Mouse (Mus musculus): Measurements from ENCODE around the gene Eif5a. TPM values are rescaled to one million over a fixed set of nuclear protein-coding genes. Genes with fewer than 3 reads are reported as not detected.
"Not testable (repeated sequence)": the region's sequence is repeated elsewhere in the genome, so short reads cannot be mapped to it uniquely, and the experiment has no call there.

Eif5a gene
- polyA plus RNA-seq, 1 experiment from 2014 or later, result 1,317 TPM

- peak overlapping the region; percentile 98 for H3K4me2 ChIP-seq (ENCODE audit: low read depth, low read length)
- H3K27me3 ChIP-seq (ENCODE audit: control insufficient read depth, insufficient read depth, low read length), result no peaks in the 10 kb centered on the region
- H3K4me1 ChIP-seq (ENCODE audit: control insufficient read depth, insufficient read depth, low read length), result peaks cover 39% of the 10 kb centered on the region
- H3K4me3 ChIP-seq (ENCODE audit: low read length), result peak overlapping the region; percentile 91
- H3K9me3 ChIP-seq (replicated peaks; ENCODE audit: control insufficient read depth, low read length), result no peaks in the 10 kb centered on the region
- peaks cover 32% of the 10 kb centered on the region for H3K36me3 ChIP-seq (ENCODE audit: control insufficient read depth, insufficient read depth)
- WGBS, result 77% methylated on average over 9 of the region's 9 CpGs
- no peak for ATAC-seq (replicated peaks; ENCODE audit: extremely low read depth, insufficient read depth, low FRiP score)
- H3K27ac ChIP-seq (ENCODE audit: low read length), result peak overlapping the region; percentile 97
- H3K9ac ChIP-seq (ENCODE audit: low read length), result peak overlapping the region; percentile 98
Observed at GRCm38 (mm10) chr11:69919053-69919452, 2.7 kb downstream of the Eif5a start.

DNA sequence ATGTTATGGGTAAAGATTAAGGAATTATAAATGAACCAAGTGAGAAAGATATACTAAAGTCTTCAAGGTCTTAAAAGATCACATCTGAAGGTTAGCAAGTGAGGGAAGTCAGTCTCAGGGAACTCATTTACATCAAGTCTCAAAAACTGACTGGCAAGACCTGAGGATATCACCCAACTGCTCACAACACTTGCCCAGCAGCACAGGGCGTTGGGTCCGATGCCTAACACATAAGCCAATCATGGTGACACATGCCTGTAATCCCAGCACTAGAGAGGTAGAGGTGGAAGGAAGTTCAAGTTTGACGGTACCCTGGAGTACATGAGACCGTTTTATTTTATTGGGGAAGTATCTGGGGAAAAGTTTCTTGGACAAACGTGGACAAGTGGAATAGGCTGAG, 3.6 kb downstream of the Eif5a start:
- H3K4me1 ChIP-seq (ENCODE audit: control insufficient read depth, insufficient read depth, low read length), result peaks cover 43% of the 10 kb centered on the region
- no peak overlapping the region for H3K4me3 ChIP-seq (ENCODE audit: low read length)
- ATAC-seq (replicated peaks; ENCODE audit: extremely low read depth, insufficient read depth, low FRiP score), result no peak
- H3K36me3 ChIP-seq (ENCODE audit: control insufficient read depth, insufficient read depth), result peaks cover 33% of the 10 kb centered on the region
- WGBS, result 76% methylated on average over 5 of the region's 5 CpGs
- H3K27ac ChIP-seq (ENCODE audit: low read length), result no peak overlapping the region
- no peaks in the 10 kb centered on the region for H3K27me3 ChIP-seq (ENCODE audit: control insufficient read depth, insufficient read depth, low read length)
- H3K9ac ChIP-seq (ENCODE audit: low read length), result no peak overlapping the region
- H3K9me3 ChIP-seq (replicated peaks; ENCODE audit: control insufficient read depth, low read length), result no peaks in the 10 kb centered on the region
- no peak overlapping the region for H3K4me2 ChIP-seq (ENCODE audit: low read depth, low read length)

- H3K4me2 ChIP-seq (ENCODE audit: low read depth, low read length), result no peak overlapping the region
- no peak for ATAC-seq (replicated peaks; ENCODE audit: extremely low read depth, insufficient read depth, low FRiP score)
- H3K4me3 ChIP-seq (ENCODE audit: low read length), result no peak overlapping the region
- 78% methylated on average over 8 of the region's 8 CpGs for WGBS
- H3K9me3 ChIP-seq (replicated peaks; ENCODE audit: control insufficient read depth, low read length), result no peaks in the 10 kb centered on the region
- H3K36me3 ChIP-seq (ENCODE audit: control insufficient read depth, insufficient read depth), result peaks cover 35% of the 10 kb centered on the region
- no peaks in the 10 kb centered on the region for H3K27me3 ChIP-seq (ENCODE audit: control insufficient read depth, insufficient read depth, low read length)
- H3K27ac ChIP-seq (ENCODE audit: low read length), result no peak overlapping the region
- H3K4me1 ChIP-seq (ENCODE audit: control insufficient read depth, insufficient read depth, low read length), result peaks cover 45% of the 10 kb centered on the region
- no peak overlapping the region for H3K9ac ChIP-seq (ENCODE audit: low read length)
Observed at GRCm38 (mm10) chr11:69917379-69917948, 4.3 kb downstream of the Eif5a start.

- 60% methylated on average over 7 of the region's 7 CpGs for WGBS
- ATAC-seq (replicated peaks; ENCODE audit: extremely low read depth, insufficient read depth, low FRiP score); H3K9me3 ChIP-seq (replicated peaks; ENCODE audit: control insufficient read depth, low read length); H3K9ac ChIP-seq (ENCODE audit: low read length); H3K4me3 ChIP-seq (ENCODE audit: low read length); H3K4me2 ChIP-seq (ENCODE audit: low read depth, low read length); H3K27ac ChIP-seq (ENCODE audit: low read length); H3K27me3 ChIP-seq (ENCODE audit: control insufficient read depth, insufficient read depth, low read length): not testable (repeated sequence)
- H3K36me3 ChIP-seq (ENCODE audit: control insufficient read depth, insufficient read depth), result peaks cover 40% of the 10 kb centered on the region
- H3K4me1 ChIP-seq (ENCODE audit: control insufficient read depth, insufficient read depth, low read length), result peaks cover 40% of the 10 kb centered on the region
Observed at GRCm38 (mm10) chr11:69916652-69917378, 4.9 kb downstream of the Eif5a start.

DNA sequence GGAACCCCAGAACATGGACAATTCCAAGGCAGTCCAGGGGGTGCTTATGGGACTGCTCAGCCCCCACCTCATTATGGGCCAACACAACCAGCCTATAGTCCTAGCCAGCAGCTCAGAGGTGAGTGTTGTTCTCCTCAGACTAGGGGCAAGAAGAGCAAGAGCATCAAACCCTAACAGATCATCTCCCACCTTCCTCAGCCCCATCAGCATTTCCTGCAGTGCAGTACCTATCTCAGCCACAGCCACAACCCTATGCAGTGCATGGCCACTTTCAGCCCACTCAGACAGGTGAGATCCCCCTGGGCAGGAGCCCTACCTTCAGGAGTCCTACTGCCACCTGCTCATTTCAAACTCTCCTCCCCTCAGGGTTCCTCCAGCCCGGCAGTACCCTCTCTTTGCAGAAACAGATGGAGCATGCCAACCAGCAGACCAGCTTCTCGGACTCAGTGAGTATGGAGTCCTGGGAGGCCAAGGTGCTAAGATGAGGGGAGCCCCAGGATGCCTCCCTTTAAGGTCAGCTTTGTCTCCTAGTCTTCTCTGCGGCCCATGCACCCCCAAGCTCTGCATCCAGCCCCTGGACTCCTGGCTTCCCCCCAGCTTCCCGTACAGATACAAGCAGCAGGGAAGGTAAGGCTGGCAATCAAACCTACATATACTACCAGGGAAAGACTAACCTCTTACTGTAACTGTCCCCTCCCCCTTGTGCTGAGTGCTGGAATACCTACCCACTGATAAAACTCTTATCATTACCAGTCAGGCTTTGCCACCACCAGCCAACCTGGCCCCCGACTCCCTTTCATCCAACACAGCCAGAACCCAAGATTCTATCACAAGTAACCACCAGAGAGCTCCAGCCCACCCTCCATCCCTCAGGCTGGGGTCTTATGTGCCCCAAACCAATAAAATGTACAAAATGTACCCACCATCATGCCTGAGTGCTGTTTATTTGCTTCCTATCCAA, 5.8 kb downstream of the Eif5a start:
- no peak overlapping the region for H3K27ac ChIP-seq (ENCODE audit: low read length)
- peaks cover 40% of the 10 kb centered on the region for H3K4me1 ChIP-seq (ENCODE audit: control insufficient read depth, insufficient read depth, low read length)
- H3K36me3 ChIP-seq (ENCODE audit: control insufficient read depth, insufficient read depth), result peaks cover 48% of the 10 kb centered on the region
- no peak for ATAC-seq (replicated peaks; ENCODE audit: extremely low read depth, insufficient read depth, low FRiP score)
- no peaks in the 10 kb centered on the region for H3K9me3 ChIP-seq (replicated peaks; ENCODE audit: control insufficient read depth, low read length)
- H3K4me2 ChIP-seq (ENCODE audit: low read depth, low read length), result no peak overlapping the region
- H3K27me3 ChIP-seq (ENCODE audit: control insufficient read depth, insufficient read depth, low read length), result no peaks in the 10 kb centered on the region
- H3K4me3 ChIP-seq (ENCODE audit: low read length), result no peak overlapping the region
- no peak overlapping the region for H3K9ac ChIP-seq (ENCODE audit: low read length)
- 50% methylated on average over 5 of the region's 5 CpGs for WGBS

DNA sequence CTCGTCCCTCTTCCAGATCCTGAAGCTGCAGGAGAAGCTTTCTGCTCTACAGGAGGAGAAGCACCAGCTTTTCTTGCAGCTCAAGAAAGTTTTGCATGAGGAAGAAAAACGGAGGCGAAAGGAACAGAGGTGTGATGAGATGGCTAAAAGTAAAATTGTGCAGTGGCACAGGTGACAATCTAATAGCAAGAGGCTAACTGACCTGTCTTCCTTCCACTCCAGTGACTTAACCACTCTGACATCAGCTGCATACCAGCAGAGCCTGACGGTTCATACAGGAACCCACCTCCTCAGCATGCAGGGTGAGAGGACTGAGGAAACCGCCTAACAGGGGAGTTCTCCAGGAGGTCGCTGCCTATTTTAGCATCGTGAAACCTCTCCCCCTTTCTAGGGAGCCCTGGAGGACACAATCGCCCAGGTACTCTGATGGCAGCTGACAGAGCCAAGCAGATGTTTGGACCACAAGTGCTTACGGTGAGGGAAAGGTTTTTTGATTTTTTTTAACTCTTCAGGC, 6.8 kb downstream of the Eif5a start:
- Histone ChIP-seq H3K9ac (ENCODE audit: low read length) (peak overlapping the region; percentile 94; the same call in 1 of the 2 replicates), H3K4me3 (ENCODE audit: low read length) (peak overlapping the region; percentile 97), H3K36me3 (ENCODE audit: control insufficient read depth, insufficient read depth) (peaks cover 58% of the 10 kb centered on the region), H3K27me3 (ENCODE audit: control insufficient read depth, insufficient read depth, low read length) (no peaks in the 10 kb centered on the region), H3K9me3 (replicated peaks; ENCODE audit: control insufficient read depth, low read length) (no peaks in the 10 kb centered on the region), H3K4me2 (ENCODE audit: low read depth, low read length) (peak overlapping the region; percentile 99), H3K4me1 (ENCODE audit: control insufficient read depth, insufficient read depth, low read length) (peaks cover 40% of the 10 kb centered on the region), H3K27ac (ENCODE audit: low read length) (no peak overlapping the region)
- ATAC-seq (replicated peaks; ENCODE audit: extremely low read depth, insufficient read depth, low FRiP score), result no peak
- WGBS, result 36% methylated on average over 9 of the region's 9 CpGs

DNA sequence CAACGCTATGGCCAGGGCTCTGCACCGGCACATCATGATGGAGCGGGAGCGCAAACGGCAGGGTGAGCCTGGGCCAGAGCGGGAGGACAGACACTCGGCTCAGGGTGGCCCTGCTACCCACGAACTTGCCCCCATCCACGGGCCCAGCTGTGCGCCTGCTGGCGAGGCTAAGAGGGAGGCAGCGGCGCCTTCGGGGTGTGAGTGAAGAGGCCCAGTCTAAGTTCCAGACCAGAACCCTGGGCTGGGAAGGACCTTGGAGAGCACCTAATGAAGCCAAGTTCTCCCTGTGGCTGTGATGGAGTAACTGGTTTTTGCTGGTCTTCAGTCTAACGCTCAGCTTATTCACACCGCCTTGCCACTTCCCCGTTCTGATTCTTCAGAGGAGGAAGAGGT, 7.4 kb downstream of the Eif5a start:
- peaks cover 38% of the 10 kb centered on the region for H3K4me1 ChIP-seq (ENCODE audit: control insufficient read depth, insufficient read depth, low read length)
- peak overlapping the region; percentile 94 for H3K9ac ChIP-seq (ENCODE audit: low read length)
- no peak; the same call in 1 of the 2 replicates for ATAC-seq (replicated peaks; ENCODE audit: extremely low read depth, insufficient read depth, low FRiP score)

GRCm38 (mm10) chr11:69913554-69914371, 8.0 kb downstream of the Eif5a start, which contains the start of gene Gps2:
TSS of gene Gps2 (plus strand) at chr11:69913888.
- ATAC-seq (replicated peaks; ENCODE audit: extremely low read depth, insufficient read depth, low FRiP score), result peak; percentile 88
- peak within 1 kb of the TSS; percentile 94 for H3K9ac ChIP-seq (ENCODE audit: low read length)
- no peaks in the 10 kb centered on the region for H3K9me3 ChIP-seq (replicated peaks; ENCODE audit: control insufficient read depth, low read length)
- peaks cover 68% of the 10 kb centered on the region for H3K36me3 ChIP-seq (ENCODE audit: control insufficient read depth, insufficient read depth)
- peak within 1 kb of the TSS; percentile 97 for H3K4me3 ChIP-seq (ENCODE audit: low read length)
- 2% methylated on average over 61 of the region's 61 CpGs for WGBS
- H3K27me3 ChIP-seq (ENCODE audit: control insufficient read depth, insufficient read depth, low read length), result no peaks in the 10 kb centered on the region
- H3K27ac ChIP-seq (ENCODE audit: low read length), result peak within 1 kb of the TSS; percentile 91
- H3K4me1 ChIP-seq (ENCODE audit: control insufficient read depth, insufficient read depth, low read length), result peaks cover 32% of the 10 kb centered on the region
- peak within 1 kb of the TSS; percentile 99 for H3K4me2 ChIP-seq (ENCODE audit: low read depth, low read length)

More for the DNA sequence above, 7.4 kb downstream of the Eif5a start:
- Histone ChIP-seq H3K27ac (ENCODE audit: low read length) (peak overlapping the region; percentile 91), H3K4me3 (ENCODE audit: low read length) (peak overlapping the region; percentile 97), H3K27me3 (ENCODE audit: control insufficient read depth, insufficient read depth, low read length) (no peaks in the 10 kb centered on the region), H3K9me3 (replicated peaks; ENCODE audit: control insufficient read depth, low read length) (no peaks in the 10 kb centered on the region), H3K4me2 (ENCODE audit: low read depth, low read length) (peak overlapping the region; percentile 99), H3K36me3 (ENCODE audit: control insufficient read depth, insufficient read depth) (peaks cover 64% of the 10 kb centered on the region)
- WGBS, result 3% methylated on average over 17 of the region's 17 CpGs
